Mouse (Mus musculus): Measurements from ENCODE around the gene Sgf29.

DNA sequence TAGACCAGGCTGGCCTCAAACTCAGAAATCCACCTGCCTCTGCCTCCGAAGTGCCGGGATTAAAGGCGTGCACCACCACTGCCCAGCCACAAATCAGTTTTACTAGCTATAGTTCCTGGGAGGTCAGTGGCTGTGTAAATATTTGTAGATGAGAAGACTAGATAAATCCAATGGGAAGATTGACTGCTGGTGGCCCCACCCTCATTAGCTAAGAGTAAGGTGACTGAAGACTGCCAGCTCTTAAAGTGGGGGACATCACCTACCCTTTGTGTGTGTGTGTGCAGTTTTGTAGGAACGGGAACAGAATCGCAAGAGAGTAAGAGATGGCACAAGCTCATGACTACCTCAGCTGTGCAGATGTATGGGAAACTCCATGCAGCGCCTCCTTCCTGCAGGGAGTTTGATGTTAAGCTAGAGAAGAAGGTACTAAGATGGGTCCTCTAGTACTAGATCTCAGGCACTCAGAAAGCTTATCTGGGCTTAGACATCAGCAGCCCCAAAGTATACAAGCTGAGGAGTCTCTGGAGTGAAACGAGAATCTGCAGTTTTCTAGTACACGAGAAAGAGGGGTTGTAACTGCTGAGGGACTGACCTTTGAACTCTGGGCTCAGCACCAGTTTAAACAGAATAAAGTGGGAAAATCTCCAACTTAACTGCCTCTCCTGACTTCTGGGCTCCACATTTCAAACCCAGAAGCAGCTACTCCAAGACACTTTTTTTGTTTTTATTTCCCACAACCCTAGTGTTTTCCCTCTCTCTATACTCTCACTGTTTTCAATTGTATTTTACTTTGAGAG lies 29.6 kb downstream of the Sgf29 start:
- TF ChIP-seq CTCF (IDR thresholded peaks at IDR 0.05; ENCODE audit: low read depth, low read length), result no peak
- no peak for TF ChIP-seq POLR2A (IDR thresholded peaks at IDR 0.05; ENCODE audit: insufficient read depth, low read length)
